In genomic region chr8:66520576-66520975, GRCm38 (mm10) we compare ENCODE assay signal across 24 mouse cellular contexts. TPM values are rescaled to one million over a fixed set of nuclear protein-coding genes. Genes with fewer than 3 reads are reported as not detected.
DNase-seq lines count a peak whose midpoint lies in the region; ATAC-seq lines count a peak whose summit lies in the region.
"Had no signal": no experiment of that assay in that cellular context is flagged by ENCODE, and none has a peak within 500 bp of the region (broad histone marks: within the 10 kb centered on the region; RNA-seq: fewer than 3 reads in every experiment).

No protein-coding gene starts in this region.

- peak; percentile 58 for ATAC-seq in granulocyte monocyte progenitor cell, adult 5-6 weeks (replicated peaks; ENCODE audit: poor library complexity, severe bottlenecking)
- ATAC-seq: CD4-positive, CD25-positive, alpha-beta regulatory T cell, adult 4 months; forebrain, embryonic 14.5 days; forebrain, postnatal 0 days; hindbrain, embryonic 16.5 days; intestine, embryonic 15.5 days had no signal

- DNase-seq in 3T3-L1 (ENCODE audit: low read depth, low spot score) (peak; percentile 87), MEL-GATA-1-ER (ENCODE audit: extremely low read depth, low read depth) (peak; percentile 2)
- no peak for DNase-seq in left cerebral cortex, postnatal 10 days (ENCODE audit: extremely low spot score in 1 of 2, low spot score in 2 of 2)
- DNase-seq in cerebellum, postnatal 10 days = no peak
- no peak for DNase-seq in thymus, postnatal 36 days
- DNase-seq: adrenal gland, adult 2 months; adrenal gland, postnatal 14 days; cerebellum, adult 11 months; cerebellum, adult 2 months; cerebellum, adult 9-11 months; cerebellum, postnatal 36 days; forebrain, postnatal 0 days; gastrocnemius, adult 2 months; gastrocnemius, postnatal 14 days; heart, adult 18-20 months; heart, postnatal 10 days; heart, postnatal 36 days had no signal

- intact Hi-C loops in left cerebral cortex, postnatal 10 days (cut with DNase I) = no loop called here

RNA-seq across cellular contexts. Expression of gene Tktl2, which starts 9.0 kb away (rescaled TPM):
- not detected in 2 replicates for total RNA-seq in granulocyte monocyte progenitor cell, adult 5-6 weeks (2014; fragmentation: Nextera tagmentation)
- not detected in 2 replicates for total RNA-seq in granulocyte monocyte progenitor cell, adult 5-6 weeks (2017)
- under 1 TPM; 0.39 to 0.53 TPM for total RNA-seq in left cerebral cortex, postnatal 10 days (2021)
- total RNA-seq: adrenal gland, adult 2 months; adrenal gland, postnatal 14 days; adrenal gland, postnatal 4 days; gastrocnemius, adult 2 months; gastrocnemius, postnatal 14 days; gastrocnemius, postnatal 4 days; heart, adult 18-20 months; heart, postnatal 36 days had no signal

RNA-seq across cellular contexts. Expression of gene Tma16, which starts 34.2 kb away (rescaled TPM):
- total RNA-seq in granulocyte monocyte progenitor cell, adult 5-6 weeks (2014; fragmentation: Nextera tagmentation) = 25.6 and 30.7 TPM in 2 replicates
- 47.9 and 55.5 TPM in 2 replicates for total RNA-seq in granulocyte monocyte progenitor cell, adult 5-6 weeks (2017)
- total RNA-seq in left cerebral cortex, postnatal 10 days (2021) = 10 to 100 TPM; 10.4 to 10.8 TPM

Comparison
In these comparisons a context has a peak if more than half of its experiments do, and no peak if none do; other contexts are left out.
1. DNase-seq: peak in 3T3-L1 (single experiment) and MEL-GATA-1-ER (single experiment); none in left cerebral cortex, postnatal 10 days (0 of 2), cerebellum, postnatal 10 days (0 of 2) and thymus, postnatal 36 days (0 of 2).